Mouse (Mus musculus) embryo, embryonic 9.5 days (tissue): ENCODE results near the gene Ahdc1.

Experiments
- DNase-seq: peaks from one replicate; pipeline ENCODE4 v3.0.0-alpha.2; 2017; ENCODE audit errors: extremely low spot score

Ahdc1 gene

GRCm38 (mm10) chr4:133121974-133122637 is 111.0 kb downstream of the Ahdc1 start:
- no peak for DNase-seq

GRCm38 (mm10) chr4:133127079-133127478 is 116.0 kb downstream of the Ahdc1 start:
- no peak for DNase-seq
